Mouse (Mus musculus) liver, embryonic 14.5 days (tissue): ENCODE measurements around the gene Mmgt1.

ENCODE experiments used
- CTCF ChIP-seq: IDR thresholded peaks from 2 replicates; pipeline ENCODE4 v1.5.1; 2016; ENCODE audit warnings: antibody characterized with exemption, low read depth, control low read depth
- EP300 ChIP-seq: IDR thresholded peaks from 2 replicates; pipeline ENCODE4 v1.6.1; 2016; ENCODE audit warnings: antibody characterized with exemption, low read depth

DNA sequence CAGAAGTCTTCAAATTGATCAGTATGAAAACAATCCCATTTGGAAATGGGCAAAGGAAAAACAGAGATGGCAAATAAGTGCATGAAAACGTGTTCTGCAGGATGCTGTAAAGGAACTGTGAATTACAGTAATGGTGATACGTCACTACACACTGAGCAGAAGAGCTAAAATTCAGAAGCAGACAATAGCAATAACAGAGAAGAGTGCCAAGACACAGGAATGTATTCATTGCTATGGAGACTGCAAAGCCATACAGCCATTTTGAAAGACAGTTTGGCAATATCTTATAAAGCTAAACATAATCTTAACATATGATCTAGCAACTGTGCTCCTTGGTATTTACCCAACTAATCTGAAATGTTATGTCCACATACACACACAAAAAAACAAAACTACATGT is 19.7 kb downstream of the Mmgt1 start:
- TF ChIP-seq EP300 (no peak), CTCF (no peak)
